Mouse (Mus musculus) B cell, adult (primary cell): ENCODE data around the gene Ccdc42. TPM values are rescaled to one million over a fixed set of nuclear protein-coding genes. Genes with fewer than 3 reads are reported as not detected.

ENCODE experiments used
- total RNA-seq: library from RNA; stranded (reverse); gene quantifications from 4 replicates; pipeline ENCODE4 v1.2.4, GENCODE M21; 2023; ENCODE audit not compliant: inconsistent age

Gene Ccdc42
- not detected in 4 replicates for total RNA-seq

DNA sequence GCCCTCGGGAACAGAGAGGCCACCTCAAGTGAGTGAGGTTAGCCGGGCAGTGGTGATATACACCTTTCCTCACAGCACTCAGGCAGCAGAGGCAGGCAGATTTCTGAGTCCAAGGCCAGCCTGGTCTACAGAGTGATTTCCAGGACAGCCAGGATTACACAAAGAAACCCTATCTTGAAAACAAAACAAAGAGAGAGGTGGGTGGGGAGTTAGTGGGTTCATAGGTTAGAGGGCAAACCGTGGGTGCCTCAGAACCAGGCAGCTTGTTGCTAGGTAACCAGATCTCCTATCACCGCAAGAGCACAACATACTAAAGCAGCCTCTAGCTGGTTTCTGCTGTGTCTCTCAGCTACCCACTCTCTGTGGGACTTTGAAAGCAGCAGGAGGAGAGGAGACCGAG is at the start of gene Ccdc42:
TSS of gene Ccdc42 (plus strand) at position 301 of the 400 bp plus-strand sequence.

DNA sequence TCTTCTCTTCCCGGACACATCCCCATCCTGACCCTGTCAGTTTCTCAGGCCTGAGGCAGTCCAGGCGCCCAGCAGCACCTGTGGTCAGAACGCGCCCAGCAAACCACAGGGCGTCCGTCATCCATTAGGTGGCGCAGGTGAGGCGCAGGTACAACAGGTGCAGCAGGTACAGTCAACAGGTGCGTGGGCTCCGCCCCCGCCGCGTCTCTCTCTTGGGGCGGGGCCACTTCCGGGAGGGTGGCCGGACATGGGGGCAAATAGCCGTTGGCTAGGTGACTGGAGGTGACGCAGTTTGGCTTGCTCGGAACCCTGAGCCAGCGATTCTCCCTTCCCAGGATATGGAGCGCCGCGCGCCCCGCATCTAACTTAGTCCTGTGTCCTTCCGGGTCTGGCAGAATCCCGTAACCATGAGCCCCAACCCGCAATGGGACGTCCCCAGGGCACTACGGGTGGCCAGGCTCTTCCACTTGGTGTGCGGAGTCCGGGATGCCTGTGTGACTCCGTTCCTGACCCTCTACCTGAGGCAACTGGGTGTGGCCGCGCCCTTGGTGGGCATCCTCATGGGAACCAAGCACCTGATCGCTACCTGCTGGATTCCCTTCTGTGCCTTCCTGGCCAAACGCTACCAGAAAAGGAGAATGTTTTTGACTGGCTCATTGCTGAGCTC is 30.8 kb upstream of the Ccdc42 start, which contains the start of gene Mfsd6l:
TSS of gene Mfsd6l (plus strand) at position 269 of the 667 bp plus-strand sequence.

Other genes with a start within 250 kb of the Ccdc42 start
- gene Ntn1, start 186.2 kb upstream of the Ccdc42 start, total RNA-seq, result 0.10 to 0.21 TPM in 2 of 4 replicates, not detected in the others
- gene Pik3r5, start 154.9 kb upstream of the Ccdc42 start, total RNA-seq, result 29.7 to 34.0 TPM (median 31.5 TPM) in 4 replicates
- 0.36 to 0.54 TPM (median 0.42 TPM) in 3 of 4 replicates, not detected in the other for gene Pik3r6, start 84.0 kb upstream of the Ccdc42 start, total RNA-seq
- gene Mfsd6l, start 30.8 kb upstream of the Ccdc42 start, total RNA-seq, result not detected in 4 replicates
- gene Myh10, start 104.5 kb downstream of the Ccdc42 start, total RNA-seq, result 0.48 to 0.96 TPM (median 0.95 TPM) in 4 replicates